Mouse (Mus musculus) limb, embryonic 13.5 days (tissue): ENCODE results near the gene Fpgs. TPM values are rescaled to one million over a fixed set of nuclear protein-coding genes. Genes with fewer than 3 reads are reported as not detected.

ENCODE experiments used
- ATAC-seq: fragments of 200-750 bp; cut with Nextera tagmentation; 2 replicates; pipeline ENCODE4 v1.8.0; 2017; ENCODE audit warnings: low read depth, moderate number of reproducible peaks, moderate TSS enrichment; ENCODE audit not compliant: low FRiP score
- H3K27ac ChIP-seq: fragments of 300-500 bp; sonication (generic); 2 replicates; pipeline ENCODE4 v1.5.1; 2015; ENCODE audit warnings: inconsistent platforms, mild to moderate bottlenecking, moderate library complexity
- H3K27me3 ChIP-seq: fragments of 300-500 bp; sonication (generic); 2 replicates; pipeline ENCODE4 v1.6.1; 2015; ENCODE audit warnings: mild to moderate bottlenecking, inconsistent platforms
- H3K36me3 ChIP-seq: fragments of 300-500 bp; sonication (generic); 2 replicates; pipeline ENCODE4 v1.6.1; 2015; ENCODE audit warnings: inconsistent platforms, mild to moderate bottlenecking, moderate library complexity
- H3K4me1 ChIP-seq: fragments of 300-500 bp; sonication (generic); 2 replicates; pipeline ENCODE4 v1.6.1; 2015; ENCODE audit warnings: inconsistent platforms
- H3K4me2 ChIP-seq: fragments of 300-500 bp; sonication (generic); replicated peaks from 2 replicates; pipeline ENCODE4 v1.6.1; 2015; ENCODE audit warnings: inconsistent platforms, mild to moderate bottlenecking, moderate library complexity
- H3K4me3 ChIP-seq: fragments of 300-500 bp; sonication (generic); 2 replicates; pipeline ENCODE4 v1.5.1; 2015; ENCODE audit warnings: moderate library complexity, mild to moderate bottlenecking, inconsistent platforms
- H3K9ac ChIP-seq: fragments of 300-500 bp; sonication (generic); 2 replicates; pipeline ENCODE4 v1.6.1; 2015; ENCODE audit warnings: mild to moderate bottlenecking, inconsistent platforms
- H3K9me3 ChIP-seq: fragments of 300-500 bp; sonication (generic); 2 replicates; pipeline ENCODE4 v1.6.1; 2016; ENCODE audit warnings: inconsistent platforms
- WGBS: fragments of 180-500 bp; shearing (Covaris S2); methylation state at CpG from one replicate; pipeline ENCODE4 v1.1.7; 2015; 5-methylcytosine and 5-hydroxymethylcytosine counted together
- polyA plus RNA-seq: library from polyadenylated mRNA; unstranded; fragments of >200 nt; fragmentation: Nextera tagmentation; extraction: Ambion mirVana; gene quantifications from 2 replicates; pipeline ENCODE4 v1.2.1, GENCODE M21; 2015

Fpgs gene
- polyA plus RNA-seq, 1 experiment from 2014 or later: 35.4 TPM

- Histone ChIP-seq H3K36me3 (peaks cover 32% of the 10 kb centered on the region), H3K4me2 (no peak overlapping the region), H3K27ac (no peak overlapping the region), H3K4me1 (peaks cover 20% of the 10 kb centered on the region), H3K4me3 (no peak overlapping the region), H3K9me3 (no peaks in the 10 kb centered on the region), H3K9ac (no peak overlapping the region), H3K27me3 (no peaks in the 10 kb centered on the region)
- ATAC-seq: no peak
- WGBS: 87% methylated on average over 11 of the region's 11 CpGs
These were observed 12.9 kb downstream of the Fpgs start for GRCm38 (mm10) chr2:32691041-32691440.

DNA sequence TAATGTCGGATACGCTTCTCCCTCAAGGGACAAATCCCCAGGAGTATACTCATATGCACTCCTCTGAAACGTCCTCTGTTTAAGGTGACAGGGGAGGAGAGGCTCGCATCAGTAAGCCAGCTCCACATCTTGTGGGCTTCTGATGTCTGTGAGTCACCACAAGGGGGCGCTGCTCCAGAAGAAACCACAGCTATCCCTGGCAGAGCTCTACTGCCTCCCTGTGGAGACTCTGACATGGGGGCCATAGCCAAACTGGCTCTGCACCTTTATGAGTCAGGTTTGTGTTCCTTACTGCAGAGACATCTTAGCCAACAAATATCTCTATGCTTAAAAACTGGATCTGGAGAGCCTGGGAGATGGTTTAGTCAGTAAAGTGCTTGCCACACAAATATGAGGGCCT lies 14.5 kb downstream of the Fpgs start:
- WGBS: 27% methylated on average over 5 of the region's 5 CpGs
- H3K9ac ChIP-seq: no peak overlapping the region
- H3K4me1 ChIP-seq: peaks cover 20% of the 10 kb centered on the region
- H3K4me3 ChIP-seq: no peak overlapping the region
- no peaks in the 10 kb centered on the region for H3K9me3 ChIP-seq
- H3K36me3 ChIP-seq: peaks cover 48% of the 10 kb centered on the region
- no peak overlapping the region for H3K4me2 ChIP-seq
- H3K27me3 ChIP-seq: no peaks in the 10 kb centered on the region
- no peak for ATAC-seq
- H3K27ac ChIP-seq: no peak overlapping the region

DNA sequence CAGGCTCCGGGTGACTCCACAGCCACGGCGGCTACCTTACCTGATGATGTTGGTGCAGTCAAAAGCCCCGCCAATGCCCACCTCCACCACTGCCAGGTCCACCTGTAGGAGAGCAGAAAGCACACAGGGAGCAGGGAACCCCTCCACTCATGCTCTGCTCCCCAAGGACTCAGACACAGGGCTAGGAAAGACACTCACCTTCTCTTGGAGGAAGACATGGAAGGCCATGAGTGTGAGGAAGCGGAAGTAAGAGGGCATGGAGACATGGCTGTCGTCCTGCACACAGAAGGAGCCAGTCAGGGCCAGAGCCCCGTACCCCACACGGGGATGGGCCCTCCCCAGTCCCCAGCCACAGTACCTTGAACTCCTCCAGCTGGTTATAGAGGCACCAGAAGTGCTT lies 16.4 kb downstream of the Fpgs start:
- Histone ChIP-seq H3K4me1 (peaks cover 12% of the 10 kb centered on the region), H3K36me3 (peaks cover 67% of the 10 kb centered on the region), H3K9me3 (no peaks in the 10 kb centered on the region), H3K9ac (no peak overlapping the region), H3K27ac (no peak overlapping the region), H3K4me2 (no peak overlapping the region), H3K4me3 (no peak overlapping the region), H3K27me3 (no peaks in the 10 kb centered on the region)
- WGBS: 95% methylated on average over 8 of the region's 8 CpGs
- no peak for ATAC-seq

DNA sequence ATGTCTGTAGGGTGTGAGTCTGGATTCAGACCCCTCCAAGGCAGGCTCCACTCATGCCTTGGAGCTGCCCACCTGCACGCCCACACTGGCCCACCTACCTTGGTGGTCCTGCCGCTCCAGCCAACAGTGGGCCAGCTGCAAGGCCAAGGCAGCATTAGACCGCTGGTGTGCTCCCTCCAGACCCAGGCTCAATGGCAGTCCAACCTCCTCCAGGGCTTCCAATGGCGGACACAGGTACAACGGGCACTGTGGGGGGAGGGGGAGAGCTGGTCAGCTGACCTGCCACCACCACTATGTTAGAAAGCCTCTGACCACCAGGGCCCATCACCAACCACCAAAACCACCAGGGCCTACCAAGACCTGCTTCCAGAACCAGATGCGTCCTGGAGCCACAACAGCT lies 17.3 kb downstream of the Fpgs start:
- peaks cover 15% of the 10 kb centered on the region for H3K4me1 ChIP-seq
- H3K9me3 ChIP-seq: no peaks in the 10 kb centered on the region
- H3K27ac ChIP-seq: no peak overlapping the region
- no peaks in the 10 kb centered on the region for H3K27me3 ChIP-seq
- 87% methylated on average over 6 of the region's 6 CpGs for WGBS
- H3K36me3 ChIP-seq: peaks cover 76% of the 10 kb centered on the region
- no peak overlapping the region for H3K4me2 ChIP-seq
- H3K4me3 ChIP-seq: no peak overlapping the region
- H3K9ac ChIP-seq: no peak overlapping the region
- ATAC-seq: no peak

DNA sequence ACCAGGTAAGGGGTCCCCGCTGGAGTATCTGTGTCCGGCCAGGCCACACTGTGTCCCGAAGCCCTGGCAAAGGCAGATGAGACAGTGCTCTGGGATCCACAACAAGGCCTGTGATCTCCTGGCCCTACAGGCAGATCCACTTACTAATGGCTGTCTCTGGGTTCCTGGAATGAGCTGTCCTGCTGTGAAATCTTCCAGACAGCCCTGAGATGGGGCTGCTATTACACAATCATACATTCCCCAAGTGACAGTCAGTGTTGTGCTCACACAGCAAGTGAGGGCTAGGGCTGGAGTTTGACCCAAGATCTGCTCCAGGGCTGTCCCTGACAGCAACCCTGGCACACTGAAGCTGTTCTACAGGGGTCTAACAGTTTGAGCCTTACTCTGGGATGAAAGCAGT lies 18.1 kb downstream of the Fpgs start:
- no peak overlapping the region for H3K9ac ChIP-seq
- no peak overlapping the region for H3K27ac ChIP-seq
- peaks cover 74% of the 10 kb centered on the region for H3K36me3 ChIP-seq
- no peak overlapping the region for H3K4me2 ChIP-seq
- H3K4me1 ChIP-seq: peaks cover 17% of the 10 kb centered on the region
- H3K9me3 ChIP-seq: no peaks in the 10 kb centered on the region
- H3K27me3 ChIP-seq: no peaks in the 10 kb centered on the region
- WGBS: 90% methylated on average over 3 of the region's 3 CpGs
- no peak overlapping the region for H3K4me3 ChIP-seq
- ATAC-seq: no peak

GRCm38 (mm10) chr2:32684681-32685428 lies 19.1 kb downstream of the Fpgs start:
- Histone ChIP-seq H3K4me1 (peaks cover 27% of the 10 kb centered on the region), H3K9me3 (no peaks in the 10 kb centered on the region), H3K36me3 (peaks cover 74% of the 10 kb centered on the region), H3K9ac (no peak overlapping the region), H3K4me3 (no peak overlapping the region), H3K4me2 (no peak overlapping the region), H3K27me3 (no peaks in the 10 kb centered on the region), H3K27ac (no peak overlapping the region)
- 85% methylated on average over 15 of the region's 15 CpGs for WGBS
- no peak for ATAC-seq

DNA sequence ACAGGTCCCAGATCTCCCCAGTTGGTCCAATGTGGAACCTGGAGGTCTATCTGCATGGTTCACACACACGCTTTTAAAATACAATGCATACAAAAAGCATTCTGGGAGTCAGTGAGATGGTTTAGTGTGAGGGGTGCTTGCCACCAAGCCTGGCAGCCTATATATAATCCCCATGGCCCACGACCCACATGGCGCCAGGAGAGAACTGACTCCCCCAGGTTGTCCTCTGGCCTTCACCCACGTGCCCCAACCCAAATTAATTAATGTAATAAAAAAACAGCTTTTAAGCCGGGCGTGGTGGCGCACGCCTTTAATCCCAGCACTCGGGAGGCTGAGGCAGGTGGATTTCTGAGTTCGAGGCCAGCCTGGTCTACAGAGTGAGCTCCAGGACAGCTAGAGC lies 20.2 kb downstream of the Fpgs start:
- ATAC-seq: no peak
- Histone ChIP-seq H3K36me3 (peaks cover 77% of the 10 kb centered on the region), H3K4me2 (no peak overlapping the region), H3K4me3 (no peak overlapping the region), H3K9me3 (no peaks in the 10 kb centered on the region), H3K27ac (no peak overlapping the region), H3K27me3 (no peaks in the 10 kb centered on the region), H3K4me1 (peaks cover 28% of the 10 kb centered on the region), H3K9ac (no peak overlapping the region)
- WGBS: 92% methylated on average over 10 of the region's 10 CpGs

- ATAC-seq: no peak
- H3K4me1 ChIP-seq: peaks cover 24% of the 10 kb centered on the region
- H3K9me3 ChIP-seq: no peaks in the 10 kb centered on the region
- no peak overlapping the region for H3K4me2 ChIP-seq
- WGBS: 83% methylated on average over 14 of the region's 14 CpGs
- H3K27ac ChIP-seq: no peak overlapping the region; the same call in 1 of the 2 replicates
- H3K9ac ChIP-seq: no peak overlapping the region
- no peak overlapping the region for H3K4me3 ChIP-seq
- H3K36me3 ChIP-seq: peaks cover 70% of the 10 kb centered on the region
- no peaks in the 10 kb centered on the region for H3K27me3 ChIP-seq
These were observed 21.1 kb downstream of the Fpgs start for GRCm38 (mm10) chr2:32682721-32683417.

DNA sequence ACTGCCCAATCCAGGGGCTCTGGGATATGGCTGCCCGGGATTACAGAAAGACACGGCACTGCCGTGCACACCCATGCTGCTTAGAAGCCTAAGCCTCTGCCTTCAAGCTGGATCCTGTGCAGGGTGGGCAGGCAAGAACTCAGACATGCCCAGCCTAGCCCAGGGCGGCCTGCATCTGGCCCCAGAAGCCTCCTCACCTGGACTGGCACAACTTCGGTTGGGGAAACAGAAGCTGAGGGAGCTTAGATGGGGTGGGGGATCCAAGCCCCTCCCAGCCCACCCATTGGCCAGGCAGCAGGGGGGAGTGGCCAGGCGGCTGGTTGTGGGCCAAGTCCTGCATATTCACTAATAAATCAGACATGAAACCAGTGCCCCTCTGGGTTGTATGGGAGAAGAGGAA lies 22.2 kb downstream of the Fpgs start:
- peak overlapping the region; percentile 21; the same call in 1 of the 2 replicates for H3K4me2 ChIP-seq
- 56% methylated on average over 6 of the region's 6 CpGs for WGBS
- 0 out of 2 replicates have a peak, but pooled peaks cover 3% of the 10 kb centered on the region for H3K9me3 ChIP-seq
- peaks cover 24% of the 10 kb centered on the region for H3K4me1 ChIP-seq
- no peak overlapping the region for H3K4me3 ChIP-seq
- no peak overlapping the region; the same call in 1 of the 2 replicates for H3K9ac ChIP-seq
- no peaks in the 10 kb centered on the region for H3K27me3 ChIP-seq
- no peak overlapping the region; the same call in 1 of the 2 replicates for H3K27ac ChIP-seq
- no peak for ATAC-seq
- H3K36me3 ChIP-seq: peaks cover 59% of the 10 kb centered on the region

- Histone ChIP-seq H3K9me3 (0 out of 2 replicates have a peak, but pooled peaks cover 3% of the 10 kb centered on the region), H3K27me3 (no peaks in the 10 kb centered on the region), H3K4me2 (no peak overlapping the region), H3K9ac (peak overlapping the region; percentile 39; the same call in 1 of the 2 replicates), H3K36me3 (peaks cover 52% of the 10 kb centered on the region), H3K4me3 (no peak overlapping the region), H3K27ac (peak overlapping the region; percentile 10; the same call in 1 of the 2 replicates), H3K4me1 (peaks cover 24% of the 10 kb centered on the region)
- 90% methylated on average over 19 of the region's 19 CpGs for WGBS
- ATAC-seq: no peak
These were observed 22.8 kb downstream of the Fpgs start for GRCm38 (mm10) chr2:32680961-32681650.

DNA sequence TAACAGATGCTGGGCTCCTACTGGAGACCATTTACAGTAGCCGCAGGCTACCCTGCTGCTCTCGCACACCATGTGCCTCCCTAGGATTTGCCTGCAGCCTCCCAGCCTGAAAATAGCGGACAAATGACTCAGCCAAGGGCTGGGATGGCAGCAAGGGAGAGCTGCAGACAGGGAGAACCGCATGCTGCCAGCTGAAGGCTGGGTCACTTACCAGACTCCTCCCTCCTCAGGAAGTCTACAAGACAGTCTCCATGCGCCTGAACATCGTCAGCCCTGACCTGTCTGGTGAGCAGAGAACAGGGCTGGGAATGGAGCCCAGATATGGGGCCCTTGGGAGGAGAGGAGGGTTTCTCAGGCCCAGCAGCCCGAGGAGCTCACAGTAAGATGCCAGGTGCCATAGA lies 23.9 kb downstream of the Fpgs start:
- Histone ChIP-seq H3K36me3 (peaks cover 46% of the 10 kb centered on the region), H3K4me1 (peaks cover 24% of the 10 kb centered on the region), H3K4me3 (no peak overlapping the region), H3K4me2 (no peak overlapping the region), H3K27ac (peak overlapping the region; percentile 33), H3K9ac (peak overlapping the region; percentile 39; the same call in 1 of the 2 replicates), H3K27me3 (no peaks in the 10 kb centered on the region), H3K9me3 (0 out of 2 replicates have a peak, but pooled peaks cover 3% of the 10 kb centered on the region)
- no peak for ATAC-seq
- 17% methylated on average over 7 of the region's 7 CpGs for WGBS

- ATAC-seq: no peak
- Histone ChIP-seq H3K4me2 (no peak overlapping the region), H3K27me3 (no peaks in the 10 kb centered on the region), H3K36me3 (peaks cover 22% of the 10 kb centered on the region), H3K9ac (no peak overlapping the region), H3K4me1 (peaks cover 24% of the 10 kb centered on the region), H3K9me3 (0 out of 2 replicates have a peak, but pooled peaks cover 3% of the 10 kb centered on the region), H3K4me3 (no peak overlapping the region), H3K27ac (no peak overlapping the region)
- 89% methylated on average over 7 of the region's 7 CpGs for WGBS
These were observed 26.3 kb downstream of the Fpgs start for GRCm38 (mm10) chr2:32677683-32678082.
